Mouse (Mus musculus): ENCODE data around the gene Kank2.
A peak's percentile ranks its signal among the peaks of the same experiment; 100 is the strongest.
"Not testable (repeated sequence)": the region's sequence is repeated elsewhere in the genome, so short reads cannot be mapped to it uniquely, and the experiment has no call there.

The Kank2 gene

GRCm38 (mm10) chr9:21818561-21818960, 20.0 kb upstream of the Kank2 start:
- no peak for DNase-seq (ENCODE audit: low spot score in 2 of 2)

- DNase-seq (ENCODE audit: low spot score in 2 of 2): no peak
Observed at GRCm38 (mm10) chr9:21818125-21818524, 19.6 kb upstream of the Kank2 start.

- no peak for DNase-seq (ENCODE audit: low spot score in 2 of 2)
Observed at GRCm38 (mm10) chr9:21816716-21817305, 18.3 kb upstream of the Kank2 start.

DNA sequence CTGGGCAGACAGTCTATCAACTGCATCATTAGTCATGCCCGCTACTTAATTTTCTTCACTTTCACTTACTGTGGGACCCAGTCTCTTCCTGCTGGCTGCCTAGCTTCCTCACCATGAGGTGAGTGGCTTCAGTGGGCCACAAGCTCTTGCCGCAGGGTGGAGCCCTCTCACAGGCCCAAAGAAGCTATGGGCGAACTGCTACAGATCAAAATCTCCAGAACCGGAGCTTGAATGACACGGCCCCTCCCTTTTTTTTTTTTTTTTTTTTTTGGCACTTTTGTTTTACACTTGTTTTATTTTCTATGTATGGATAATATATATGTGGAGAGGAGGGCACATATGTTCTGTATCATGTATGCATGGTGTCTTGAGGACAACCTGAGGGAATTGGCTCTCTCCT, 12.6 kb upstream of the Kank2 start:
- no peak for DNase-seq (ENCODE audit: low spot score in 2 of 2)

DNA sequence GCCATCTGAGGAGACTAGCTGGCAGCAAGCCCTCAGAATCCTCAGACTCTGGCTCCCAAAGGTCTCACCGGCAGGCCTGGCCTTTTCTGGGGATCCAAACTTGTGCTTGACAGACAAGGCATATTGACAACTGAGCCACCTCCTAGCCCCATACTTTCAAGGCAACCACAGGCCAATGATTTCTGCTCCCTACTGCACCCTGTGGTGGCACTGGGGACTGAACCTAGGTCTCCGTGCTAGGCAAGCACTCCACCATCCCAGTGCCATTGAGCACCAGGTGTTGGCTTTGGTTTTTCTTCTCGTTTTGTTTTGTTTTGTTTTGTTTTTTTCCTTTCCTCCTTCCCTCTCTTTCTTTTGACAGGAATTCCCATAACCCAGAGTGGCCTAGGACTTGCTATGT, 10.0 kb upstream of the Kank2 start:
- no peak for DNase-seq (ENCODE audit: low spot score in 2 of 2)

- no peak for DNase-seq (ENCODE audit: low spot score in 2 of 2)
Observed at GRCm38 (mm10) chr9:21806976-21807375, 8.4 kb upstream of the Kank2 start.

DNA sequence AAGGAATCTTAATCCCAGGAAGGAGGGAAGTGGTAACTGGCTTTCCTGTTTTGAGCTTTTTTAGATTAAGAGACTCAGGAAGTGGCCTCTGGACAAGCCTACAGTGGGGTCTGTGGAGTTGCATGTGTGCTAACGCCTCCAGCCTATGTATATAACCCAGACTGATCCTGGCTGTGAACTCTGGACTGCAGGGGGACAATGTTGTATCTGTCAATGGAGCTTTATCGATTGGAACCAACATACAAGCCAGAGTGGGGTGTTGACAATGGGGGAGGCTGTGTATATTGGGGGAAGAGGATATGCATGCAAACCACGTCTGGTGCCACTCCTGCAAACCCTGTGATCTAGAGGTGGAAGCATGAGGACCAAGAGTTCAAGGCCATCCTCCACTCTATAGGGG, 7.8 kb upstream of the Kank2 start:
- no peak for DNase-seq (ENCODE audit: low spot score in 2 of 2)

DNA sequence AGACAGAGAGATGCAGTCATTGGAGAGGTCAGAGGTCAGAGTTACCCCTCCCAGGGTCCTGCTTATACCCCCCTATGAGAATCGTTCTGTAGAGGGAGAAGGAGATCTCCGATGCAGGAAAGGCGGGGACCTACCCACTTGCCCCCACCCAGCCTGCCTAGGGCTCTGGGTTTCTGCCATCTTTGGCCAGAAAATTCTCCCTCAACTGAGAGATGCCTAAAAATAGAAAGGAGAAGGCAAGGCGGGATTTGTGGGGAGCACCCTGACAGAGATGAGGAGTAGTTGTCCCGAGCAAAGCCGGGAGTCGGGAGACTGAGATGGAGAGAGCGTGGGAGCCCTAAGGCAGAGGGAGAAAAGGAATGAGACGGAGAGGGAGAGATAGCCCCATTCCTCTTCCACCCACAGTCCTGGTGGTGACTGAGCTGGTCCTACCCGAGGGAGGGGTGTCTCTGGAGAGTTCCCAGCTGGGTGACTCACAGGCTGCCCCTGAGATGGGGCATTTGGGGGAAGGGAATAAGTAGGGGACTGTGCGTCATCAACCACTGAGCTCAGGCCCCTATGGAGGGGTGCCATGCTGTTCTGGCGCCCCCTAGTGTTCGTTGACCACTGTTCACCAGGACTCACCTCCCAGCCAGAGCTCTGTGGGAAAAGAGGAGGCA, 5.6 kb upstream of the Kank2 start:
- DNase-seq (ENCODE audit: low spot score in 2 of 2): peak; percentile 61 to 82

- no peak for DNase-seq (ENCODE audit: low spot score in 2 of 2)
Observed at GRCm38 (mm10) chr9:21801591-21801990, 3.0 kb upstream of the Kank2 start.

GRCm38 (mm10) chr9:21801121-21801520, 2.6 kb upstream of the Kank2 start:
- no peak for DNase-seq (ENCODE audit: low spot score in 2 of 2)

DNA sequence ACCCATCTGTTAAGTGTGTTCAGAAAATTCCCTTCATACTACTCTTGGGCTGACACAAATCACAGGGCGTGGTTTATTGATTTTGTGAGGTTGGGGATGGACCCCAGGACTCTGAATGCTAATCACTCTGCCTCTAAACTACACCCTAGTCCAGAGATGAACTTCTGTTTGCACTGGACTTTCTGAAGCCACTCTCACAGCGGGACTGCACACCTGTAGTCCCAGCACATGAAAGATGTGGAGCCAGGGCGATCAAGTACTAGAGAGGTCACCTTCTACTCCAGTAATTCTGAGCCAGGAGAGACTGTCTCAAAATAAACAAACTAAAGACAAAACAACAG, 436 bp upstream of the Kank2 start:
- no peak for DNase-seq (ENCODE audit: low spot score in 2 of 2)

GRCm38 (mm10) chr9:21797921-21798344, 611 bp downstream of the Kank2 start:
- peak; percentile 55 to 57 for DNase-seq (ENCODE audit: low spot score in 2 of 2)

- no peak for DNase-seq (ENCODE audit: low spot score in 2 of 2)
Observed at GRCm38 (mm10) chr9:21796919-21797318, 1.6 kb downstream of the Kank2 start.

- no peak for DNase-seq (ENCODE audit: low spot score in 2 of 2)
Observed at GRCm38 (mm10) chr9:21796259-21796658, 2.3 kb downstream of the Kank2 start.

GRCm38 (mm10) chr9:21795579-21795978, 3.0 kb downstream of the Kank2 start:
- no peak for DNase-seq (ENCODE audit: low spot score in 2 of 2)

GRCm38 (mm10) chr9:21794925-21795324, 3.6 kb downstream of the Kank2 start:
- DNase-seq (ENCODE audit: low spot score in 2 of 2): no peak

- DNase-seq (ENCODE audit: low spot score in 2 of 2): no peak
Observed at GRCm38 (mm10) chr9:21794344-21794834, 4.2 kb downstream of the Kank2 start.

DNA sequence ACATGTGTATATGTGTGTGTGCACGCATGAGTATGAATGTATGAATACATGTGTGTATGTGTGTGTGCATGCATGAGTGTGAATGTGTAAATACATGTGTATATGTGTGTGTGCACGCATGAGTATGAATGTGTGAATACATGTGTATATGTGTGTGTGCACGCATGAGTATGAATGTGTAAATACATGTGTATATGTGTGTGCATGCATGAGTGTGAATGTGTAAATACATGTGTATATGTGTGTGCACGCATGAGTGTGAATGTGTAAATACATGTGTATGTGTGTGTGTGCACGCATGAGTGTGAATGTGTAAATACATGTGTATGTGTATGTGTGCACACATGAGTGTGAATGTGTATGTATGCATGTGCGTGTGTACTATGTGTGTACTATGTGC, 5.0 kb downstream of the Kank2 start:
- DNase-seq (ENCODE audit: low spot score in 2 of 2): not testable (repeated sequence)

DNA sequence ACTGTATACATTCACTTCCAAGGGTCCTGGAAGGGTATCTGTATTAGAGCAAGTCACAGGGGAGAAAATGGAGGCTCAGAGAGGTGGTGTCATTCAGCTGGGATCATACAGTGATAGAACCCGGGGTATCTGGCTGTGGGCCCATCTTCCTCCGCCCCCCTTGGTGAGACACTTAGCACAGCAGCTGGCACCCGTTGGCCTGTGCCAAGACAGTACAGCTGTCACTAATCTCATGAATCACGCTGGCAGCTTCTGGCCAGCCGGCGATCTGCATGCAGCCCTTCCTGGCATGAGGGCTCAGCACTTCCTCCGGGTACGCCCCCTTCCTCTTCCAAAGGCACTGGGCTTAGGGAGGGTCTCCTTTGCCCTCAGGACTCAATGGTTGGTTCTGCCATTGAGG, 5.9 kb downstream of the Kank2 start:
- DNase-seq (ENCODE audit: low spot score in 2 of 2): no peak

DNA sequence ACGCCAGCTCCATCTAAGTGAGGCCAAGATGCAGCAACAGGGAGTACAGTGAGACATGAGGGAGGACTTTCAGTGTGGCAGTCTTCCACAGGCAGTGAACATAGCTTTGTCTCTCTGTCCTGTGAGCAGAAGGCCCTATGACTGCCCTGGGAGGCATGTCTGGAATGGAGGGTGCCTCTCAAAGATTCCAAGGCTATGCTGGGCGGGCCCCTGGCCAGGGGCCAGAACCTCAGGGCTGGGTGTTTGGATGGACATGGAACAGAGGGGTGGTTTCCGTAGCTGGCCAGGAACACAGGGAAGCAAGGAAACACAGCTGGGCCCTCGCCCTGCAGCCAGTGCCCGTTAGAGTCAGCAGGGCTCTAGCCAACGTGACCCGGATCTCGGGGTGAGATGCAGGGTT, 6.7 kb downstream of the Kank2 start:
- peak in 1 of 2 experiments; percentile 57 for DNase-seq (ENCODE audit: low spot score in 2 of 2)

- DNase-seq (ENCODE audit: low spot score in 2 of 2): no peak
Observed at GRCm38 (mm10) chr9:21788234-21788633, 10.3 kb downstream of the Kank2 start.

DNA sequence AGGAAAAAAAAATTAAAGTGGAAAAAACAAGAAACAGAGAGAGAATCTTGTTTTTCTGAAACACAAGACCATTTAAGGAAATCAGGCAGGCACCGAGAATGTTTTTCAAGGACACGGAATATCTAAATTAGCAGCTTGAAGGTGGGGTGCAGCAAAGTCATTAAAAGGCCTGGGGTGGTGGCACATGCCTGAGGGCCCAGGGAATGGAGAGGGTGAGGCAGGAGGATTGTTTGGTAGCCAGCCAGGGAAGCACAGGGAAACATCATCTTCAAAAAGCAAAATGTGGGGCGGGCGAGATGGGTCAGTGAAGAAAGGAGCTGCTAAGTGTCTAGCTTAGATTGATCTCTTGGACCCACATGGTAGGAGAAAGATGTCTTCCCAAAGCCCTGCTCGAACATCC, 10.9 kb downstream of the Kank2 start:
- DNase-seq (ENCODE audit: low spot score in 2 of 2): no peak

GRCm38 (mm10) chr9:21786906-21787305, 11.6 kb downstream of the Kank2 start:
- DNase-seq (ENCODE audit: low spot score in 2 of 2): peak in 1 of 2 experiments; percentile 66

DNA sequence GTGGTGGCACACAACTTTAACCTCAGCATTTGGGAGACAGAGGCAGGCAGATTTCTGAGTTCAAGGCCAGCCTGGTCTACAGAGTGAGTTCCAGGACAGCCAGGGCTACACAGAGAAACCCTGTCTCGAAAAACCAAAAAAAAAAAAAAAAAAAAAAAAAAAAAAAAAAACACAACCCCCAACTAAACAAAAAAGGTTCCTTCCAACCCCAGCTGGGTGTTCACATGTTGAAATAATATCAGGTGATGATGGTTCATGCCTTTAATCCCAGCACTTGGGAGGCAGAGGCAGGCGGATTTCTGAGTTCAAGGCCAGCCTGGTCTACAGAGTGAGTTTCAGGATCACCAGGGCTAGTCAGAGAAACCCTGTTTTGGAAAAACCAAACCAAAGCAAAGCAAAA, 12.2 kb downstream of the Kank2 start:
- DNase-seq (ENCODE audit: low spot score in 2 of 2): not testable (repeated sequence)

Measured in urinary bladder, adult 18-20 months (tissue).